Mouse (Mus musculus) spleen, postnatal 36 days (tissue): ENCODE data around the gene Plscr1.

Experiments
- DNase-seq, 2 experiments: peaks; one replicate each; pipeline ENCODE4 v3.0.0; 2022; ENCODE audit warnings: low spot score in 2 of 2, mixed read lengths in 1 of 2

Plscr1 gene

DNA sequence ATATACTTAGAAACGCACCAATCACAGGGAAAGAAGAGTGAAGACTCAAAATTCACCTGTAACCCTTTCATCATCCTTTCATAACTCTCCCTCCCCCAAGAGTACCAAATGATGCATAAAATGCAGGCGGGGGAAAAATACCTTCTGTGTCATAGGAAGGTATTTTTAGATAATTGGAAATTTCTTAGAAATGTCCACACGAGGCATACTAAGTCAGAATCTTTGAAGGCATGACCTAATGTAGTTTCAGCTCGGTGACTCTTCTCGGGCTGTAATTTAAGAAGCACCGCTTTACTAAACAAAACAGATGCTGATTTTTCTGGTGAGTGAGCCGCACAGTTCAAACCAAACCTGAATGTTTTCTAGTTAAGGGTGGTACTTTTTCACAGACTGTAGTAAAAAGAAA, at the start of gene Plscr1:
TSS of gene Plscr1 (plus strand) at position 304 of the 406 bp plus-strand sequence.
- DNase-seq = no peak

DNA sequence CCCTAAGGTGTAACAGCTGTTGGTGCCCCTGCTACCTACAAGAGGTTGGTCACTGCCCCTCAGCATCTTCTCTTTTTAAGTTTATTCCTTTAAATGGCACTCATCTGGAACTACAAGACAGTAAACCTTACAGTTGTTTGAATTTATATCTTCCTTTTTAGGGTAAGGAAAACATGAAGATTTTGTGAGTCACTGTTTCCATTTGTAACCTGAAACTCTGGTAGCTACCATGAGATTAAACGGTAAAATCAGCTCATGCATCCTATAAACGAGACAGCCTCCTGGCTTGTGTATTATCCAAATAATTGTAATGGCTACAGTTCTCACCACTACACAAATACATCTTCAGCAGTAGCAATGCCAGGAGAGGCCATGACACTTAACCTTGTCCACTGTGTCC, 45.2 kb upstream of the Plscr1 start:
- DNase-seq = no peak

DNA sequence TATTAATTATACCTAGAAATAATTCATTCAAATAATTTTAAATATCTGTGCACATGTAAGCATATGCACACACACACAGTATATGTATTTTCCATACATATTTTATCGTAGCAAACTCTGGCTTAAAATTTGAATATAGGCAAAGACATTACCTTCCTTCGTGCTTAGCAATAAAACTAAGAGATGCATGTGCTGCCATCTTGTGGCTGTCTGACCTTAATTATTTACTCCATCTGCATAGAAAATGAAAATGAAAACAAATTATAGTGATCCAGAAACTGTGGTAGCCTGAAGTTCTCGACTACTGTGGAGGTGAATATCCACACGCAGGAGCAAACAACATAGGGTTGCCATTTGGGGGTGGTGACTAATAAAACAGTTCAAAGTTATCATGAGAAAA, 42.2 kb upstream of the Plscr1 start:
- DNase-seq = peak; percentile 10 to 43

DNA sequence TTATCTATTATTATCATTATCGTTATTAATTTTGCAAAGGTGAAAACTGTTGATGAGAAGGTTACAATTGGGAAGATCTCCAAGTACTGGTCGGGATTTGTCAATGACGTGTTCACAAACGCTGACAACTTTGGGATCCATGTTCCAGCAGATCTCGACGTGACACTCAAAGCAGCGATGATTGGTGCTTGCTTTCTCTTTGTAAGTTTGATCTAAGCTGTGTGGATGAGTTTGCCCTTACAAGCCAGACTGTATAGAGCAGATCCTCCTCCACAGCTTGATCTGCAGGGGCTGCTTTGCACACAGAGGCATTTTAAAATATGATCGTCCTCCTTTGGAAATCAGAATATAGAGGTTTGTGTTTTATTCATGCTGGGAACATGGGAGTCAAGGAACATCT, 41.8 kb upstream of the Plscr1 start:
- no peak for DNase-seq

DNA sequence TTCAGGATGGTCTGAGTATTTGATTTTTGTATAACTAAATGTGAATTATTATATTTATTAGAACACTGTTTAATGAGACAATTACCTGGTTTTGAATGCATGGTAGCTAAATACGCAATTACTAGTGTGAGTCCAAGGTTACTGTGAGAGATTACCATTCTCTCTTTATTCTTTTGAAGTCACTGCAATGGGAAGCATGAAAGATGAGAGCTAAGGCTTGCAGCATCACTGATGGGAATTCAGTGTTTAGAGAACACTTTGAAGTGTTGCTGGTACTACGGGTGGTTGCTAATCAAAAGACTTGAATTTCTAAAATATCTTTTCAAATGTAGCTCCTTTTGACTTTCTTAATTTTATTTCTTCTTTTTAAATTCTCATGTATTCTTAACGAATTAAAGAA, 39.7 kb upstream of the Plscr1 start:
- DNase-seq = no peak

DNA sequence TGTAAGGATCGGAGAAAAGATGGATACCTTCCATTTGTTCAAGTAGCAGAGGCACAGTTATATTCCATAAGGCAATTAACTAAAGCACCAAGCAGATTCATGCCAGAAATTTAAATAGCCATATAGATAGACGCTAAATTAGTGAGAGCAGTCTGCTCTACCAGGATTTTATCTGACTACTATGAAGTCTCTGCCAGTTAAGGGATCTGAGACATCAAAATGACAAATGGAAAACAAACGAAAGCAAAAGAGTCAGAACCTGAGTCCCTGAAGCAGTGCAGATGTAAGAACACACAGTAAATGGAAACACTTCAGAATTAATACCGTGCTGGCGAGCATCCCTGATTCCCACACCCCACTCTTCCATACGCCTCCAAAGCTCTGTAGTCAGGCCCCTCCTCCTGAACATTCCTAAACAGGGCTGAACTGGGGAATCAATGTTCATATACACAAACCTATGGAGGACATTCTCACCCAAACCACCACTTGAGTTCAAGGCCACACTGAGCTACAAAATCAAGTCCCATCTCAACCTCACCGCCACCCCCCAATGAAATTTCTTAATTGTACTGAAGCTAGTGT, 39.1 kb upstream of the Plscr1 start:
- DNase-seq = no peak

DNA sequence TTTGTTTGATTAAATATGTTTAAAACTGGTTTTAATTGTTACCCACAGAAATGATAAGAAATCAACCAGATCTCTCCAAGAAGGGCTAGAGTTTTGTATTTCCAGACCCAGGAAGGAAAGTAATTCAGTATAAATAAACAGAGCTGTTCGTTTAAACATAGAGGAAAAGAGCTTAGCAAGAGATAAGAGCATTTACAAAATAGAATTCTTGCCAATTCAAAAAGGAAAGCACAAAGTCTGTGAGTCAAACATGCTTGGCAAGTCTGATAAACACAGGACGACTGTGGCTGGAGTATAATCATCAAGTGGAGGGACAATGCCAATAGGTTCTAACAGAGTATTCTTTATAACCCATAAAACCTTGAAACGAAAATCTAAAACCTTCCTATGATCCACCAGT, 38.5 kb upstream of the Plscr1 start:
- DNase-seq = no peak

DNA sequence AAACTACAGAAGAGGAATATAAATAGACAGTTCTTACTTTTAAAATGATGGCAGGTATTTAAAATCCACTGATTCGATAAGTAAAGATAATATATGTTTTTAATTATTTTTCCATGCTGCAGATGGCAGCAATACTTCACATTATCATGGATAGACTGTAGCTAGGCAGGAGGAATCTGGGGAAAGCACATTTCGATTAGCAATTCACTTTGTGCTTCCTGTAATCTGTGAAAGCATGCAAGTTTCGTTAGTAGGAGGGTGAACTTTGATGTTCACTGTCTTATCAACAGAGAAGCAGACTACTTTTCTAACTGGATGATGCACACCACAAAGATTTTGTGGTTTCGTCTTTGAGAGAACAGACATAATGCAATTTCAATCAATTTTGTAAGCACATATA, 32.1 kb upstream of the Plscr1 start:
- DNase-seq = no peak

DNA sequence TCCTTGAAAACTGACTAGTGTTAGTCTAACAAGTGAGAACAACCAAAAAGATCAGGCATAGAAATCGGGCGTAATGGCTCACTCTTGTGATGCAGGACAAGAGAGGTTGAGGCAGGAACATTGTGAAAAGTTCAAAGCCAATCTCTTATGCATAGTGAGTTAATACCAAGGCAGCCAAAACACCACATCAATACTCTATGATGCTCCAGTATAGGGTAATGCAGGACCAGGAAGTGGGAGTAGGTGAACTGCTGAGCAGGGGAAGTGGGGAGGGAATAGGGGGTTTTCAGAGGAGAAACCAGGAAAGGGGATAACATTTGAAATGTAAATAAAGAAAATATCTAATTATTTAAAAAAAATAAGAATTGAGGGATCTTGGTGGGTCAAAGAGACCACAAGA, 31.7 kb upstream of the Plscr1 start:
- DNase-seq = no peak

DNA sequence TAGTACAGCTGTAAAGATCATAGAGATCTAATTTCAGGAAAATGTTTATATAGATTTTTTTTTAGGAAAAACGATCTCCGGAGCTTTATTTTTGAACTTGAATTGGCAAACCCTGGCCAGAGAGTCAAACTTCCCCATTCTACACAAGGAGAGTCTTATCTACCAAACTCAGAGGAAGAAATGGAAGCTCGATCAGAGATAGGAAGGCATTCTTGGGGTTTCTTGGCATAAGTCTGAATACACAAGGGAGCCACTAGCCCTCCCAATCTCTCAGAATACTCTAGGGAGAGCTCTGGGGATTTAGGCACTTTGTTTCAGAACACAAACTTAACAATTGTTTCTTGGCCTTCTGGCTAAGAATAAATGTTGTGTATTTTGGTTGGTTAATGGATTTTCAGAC, 29.4 kb upstream of the Plscr1 start:
- no peak for DNase-seq

DNA sequence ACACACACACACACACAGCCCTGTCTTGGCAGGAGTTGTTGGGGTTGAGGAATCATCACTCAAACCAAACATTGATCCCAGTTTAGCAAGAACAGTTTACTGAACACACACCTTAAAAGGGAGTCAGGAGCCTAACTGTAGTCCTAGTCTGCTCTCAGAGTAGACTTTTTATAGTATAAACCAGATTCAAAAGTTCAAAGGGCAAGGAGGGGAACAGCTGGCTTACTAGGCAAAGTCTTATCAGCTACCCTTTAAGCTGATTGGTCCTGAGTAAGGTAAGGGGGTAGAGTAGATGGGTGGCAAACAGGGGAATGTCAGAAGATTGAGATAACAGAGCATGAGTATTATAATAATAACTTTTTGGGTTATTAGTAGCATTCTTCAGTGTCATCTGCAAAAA, 28.1 kb upstream of the Plscr1 start:
- no peak for DNase-seq

DNA sequence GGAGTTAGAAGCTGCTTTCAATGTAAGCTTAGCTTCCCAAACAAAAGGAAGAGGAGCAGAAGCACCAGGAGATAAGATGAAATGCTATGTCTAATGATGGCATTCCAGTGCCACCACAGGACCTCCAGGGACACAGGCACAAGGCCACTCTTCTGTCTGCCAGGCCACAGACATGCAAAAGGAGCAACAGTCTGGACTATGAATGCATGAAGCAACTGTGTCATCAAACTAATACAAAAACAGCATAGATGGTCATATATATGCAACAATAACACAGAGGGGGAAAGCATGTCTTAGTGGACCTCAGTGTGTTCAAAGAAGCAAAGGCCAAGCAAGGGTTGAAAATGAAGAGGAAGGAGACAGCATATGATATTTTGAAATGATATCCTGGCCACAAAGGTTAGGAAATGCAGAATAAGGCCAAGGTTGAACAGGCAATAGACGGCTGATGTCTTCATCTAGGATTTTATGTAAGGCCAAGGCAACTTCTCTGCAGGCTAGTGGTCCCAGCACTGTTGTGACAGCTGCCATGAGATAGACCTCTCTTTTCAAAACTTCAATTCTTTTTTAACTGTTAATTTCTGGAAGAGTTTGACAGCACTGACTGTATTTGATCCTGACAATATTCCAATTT, 24.8 kb upstream of the Plscr1 start:
- no peak for DNase-seq

DNA sequence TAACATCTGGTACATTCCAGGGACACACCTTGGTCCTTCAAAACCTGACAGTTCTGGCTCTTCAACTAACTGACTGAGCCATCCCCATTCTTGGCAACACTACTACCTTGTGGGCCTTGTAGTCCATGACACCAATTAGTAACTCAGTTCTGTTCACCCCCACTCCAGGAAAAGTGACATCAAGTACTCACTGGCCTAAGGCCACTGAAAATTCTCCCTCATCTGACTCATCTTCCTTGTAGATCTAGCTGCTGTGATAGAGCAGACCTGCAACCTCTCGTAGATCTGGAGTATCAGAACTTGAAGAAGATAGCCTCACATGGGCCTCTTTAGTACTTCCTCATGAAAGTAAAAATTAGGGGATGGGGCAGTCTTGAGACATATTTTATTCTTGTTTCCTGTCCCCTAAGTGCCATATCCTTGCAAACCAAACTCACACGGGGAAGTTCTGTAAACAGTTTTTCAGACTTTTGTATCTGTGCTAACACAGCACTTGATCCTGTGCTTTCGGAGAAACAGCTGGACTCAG, 23.4 kb upstream of the Plscr1 start:
- peak in 1 of 2 experiments; percentile 5 for DNase-seq

DNA sequence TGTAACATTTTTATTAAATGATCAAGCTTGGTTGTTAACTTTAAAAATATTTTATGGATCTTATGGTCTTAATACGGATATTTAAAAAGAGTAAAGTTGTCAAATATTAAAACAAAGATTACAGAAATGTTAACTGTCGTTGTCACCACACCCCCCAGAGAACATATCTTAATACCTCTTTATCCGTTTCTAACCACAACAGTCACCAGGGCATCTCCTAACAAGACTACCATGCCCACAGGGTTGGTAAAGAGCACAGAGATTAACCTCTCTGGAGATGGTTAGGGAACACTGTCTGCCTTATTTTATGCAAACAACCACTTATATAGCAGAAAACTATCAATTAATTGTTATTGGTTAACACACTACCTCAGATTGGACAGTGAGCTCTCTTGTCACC, 22.8 kb upstream of the Plscr1 start:
- no peak for DNase-seq

DNA sequence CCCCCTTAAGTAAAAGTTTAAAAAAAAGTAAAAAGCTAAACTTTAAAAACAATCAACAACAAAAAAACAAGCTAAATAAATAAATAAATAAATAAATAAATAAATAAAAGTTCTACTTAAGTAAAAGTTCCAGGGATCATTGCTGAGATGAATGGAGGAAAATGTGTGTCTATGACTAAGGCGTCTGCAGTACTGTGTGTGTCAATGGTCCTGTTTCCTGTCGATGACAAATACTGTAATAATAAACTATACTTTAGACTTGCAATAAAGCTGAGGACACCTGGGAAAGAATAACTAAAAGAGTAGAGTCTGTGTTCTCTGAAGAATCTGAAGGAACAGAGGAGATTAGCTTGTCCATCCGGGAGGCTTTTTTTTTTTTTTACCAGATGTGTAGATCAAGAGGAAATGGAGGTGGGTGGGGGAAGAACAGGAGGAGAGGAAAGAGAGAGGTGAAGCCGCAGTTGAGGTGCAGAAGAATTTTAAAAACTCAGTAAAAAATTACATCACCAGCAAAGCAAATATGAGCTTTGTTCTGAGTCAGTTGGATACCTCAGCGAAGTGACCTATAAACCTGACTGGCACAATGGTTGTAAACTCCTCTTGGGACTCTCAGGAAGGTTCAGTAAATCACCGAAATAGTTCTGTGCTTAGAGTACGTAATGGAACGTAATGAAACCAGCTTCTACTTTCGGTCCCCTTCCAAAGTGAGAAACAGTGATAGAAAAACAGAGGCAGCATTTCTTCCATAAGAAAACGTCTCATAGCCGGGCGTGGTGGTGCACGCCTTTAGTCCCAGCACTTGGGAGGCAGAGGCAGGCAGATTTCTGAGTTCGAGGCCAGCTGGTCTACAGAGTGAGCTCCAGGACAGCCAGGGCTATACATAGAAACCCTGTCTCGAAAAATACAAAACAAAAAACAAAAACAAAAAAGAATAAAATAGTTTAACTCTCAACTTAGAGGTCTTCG, 20.4 kb upstream of the Plscr1 start:
- no peak for DNase-seq

DNA sequence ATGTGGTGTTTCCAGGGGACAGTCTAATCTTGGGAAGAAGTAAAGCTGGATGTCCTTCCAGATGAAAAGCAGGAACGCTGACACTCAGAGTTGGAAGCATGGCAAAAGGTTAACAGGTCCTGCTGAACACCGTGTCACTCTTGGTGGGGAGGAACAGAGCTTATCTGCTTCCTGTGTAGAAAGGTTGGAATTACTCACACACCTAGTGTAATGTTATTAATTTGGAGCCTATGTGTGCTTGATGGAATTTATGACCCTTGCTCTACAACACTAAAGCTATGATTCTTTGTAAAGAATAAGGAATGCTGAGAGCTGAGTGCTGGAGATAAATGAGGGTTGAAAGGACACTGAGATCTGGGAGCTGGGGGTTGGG, 19.7 kb upstream of the Plscr1 start:
- DNase-seq = no peak

DNA sequence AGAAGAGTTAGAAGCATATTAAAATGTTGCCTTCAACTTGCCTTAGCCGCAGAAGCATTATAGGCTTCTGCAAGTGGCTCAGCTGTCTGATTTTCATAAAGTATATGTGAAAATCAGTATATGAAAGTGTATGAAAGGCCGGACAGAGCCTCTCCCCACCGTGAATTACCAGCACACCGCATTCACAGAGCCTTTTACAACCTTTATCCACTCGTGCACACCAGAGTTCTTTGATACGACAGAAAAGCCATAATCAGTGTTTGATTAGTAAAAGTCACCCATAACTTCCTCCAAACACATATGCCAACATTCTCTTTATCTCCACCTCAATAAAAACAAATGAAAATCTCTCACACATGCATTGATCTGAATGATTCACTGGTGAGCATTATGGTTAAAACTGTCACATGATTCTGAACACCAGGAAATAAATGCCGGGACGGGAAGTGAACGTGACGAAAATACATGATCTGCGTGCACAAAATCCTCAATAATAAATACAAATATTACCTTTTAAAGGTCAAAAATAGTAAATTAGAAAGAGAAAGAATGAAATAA, 14.6 kb upstream of the Plscr1 start:
- no peak for DNase-seq

DNA sequence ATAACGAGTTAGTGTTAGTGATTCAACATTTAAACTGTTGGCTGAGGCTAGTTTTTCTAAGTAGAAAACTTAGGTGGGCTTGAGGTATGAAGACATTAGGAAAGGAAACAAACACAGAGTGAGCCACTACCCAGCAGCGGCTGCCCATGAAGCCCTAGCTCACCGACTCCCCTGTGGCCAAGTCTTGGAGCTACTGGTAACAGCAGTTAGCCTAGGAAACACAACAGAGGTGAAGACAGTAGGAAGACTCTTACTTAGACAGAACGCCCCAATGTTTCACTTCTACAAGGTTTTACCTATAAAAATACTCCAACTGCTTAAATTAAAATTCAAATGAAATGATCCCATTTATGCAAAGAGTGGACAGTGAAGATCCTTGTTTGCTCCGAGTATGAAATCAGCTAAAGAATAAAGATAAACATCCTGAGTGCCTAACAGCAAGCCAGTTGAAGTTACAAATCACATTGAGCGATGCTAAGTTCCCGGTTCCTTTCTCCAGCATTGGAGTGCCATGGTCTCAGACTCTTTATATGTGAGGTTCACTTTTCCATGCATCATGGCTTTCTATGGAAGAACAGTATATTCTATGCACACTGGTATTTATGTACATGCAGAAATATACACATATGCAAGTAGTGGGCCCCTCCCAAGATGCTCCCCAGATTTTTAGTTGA, 640 bp upstream of the Plscr1 start:
- DNase-seq = no peak

DNA sequence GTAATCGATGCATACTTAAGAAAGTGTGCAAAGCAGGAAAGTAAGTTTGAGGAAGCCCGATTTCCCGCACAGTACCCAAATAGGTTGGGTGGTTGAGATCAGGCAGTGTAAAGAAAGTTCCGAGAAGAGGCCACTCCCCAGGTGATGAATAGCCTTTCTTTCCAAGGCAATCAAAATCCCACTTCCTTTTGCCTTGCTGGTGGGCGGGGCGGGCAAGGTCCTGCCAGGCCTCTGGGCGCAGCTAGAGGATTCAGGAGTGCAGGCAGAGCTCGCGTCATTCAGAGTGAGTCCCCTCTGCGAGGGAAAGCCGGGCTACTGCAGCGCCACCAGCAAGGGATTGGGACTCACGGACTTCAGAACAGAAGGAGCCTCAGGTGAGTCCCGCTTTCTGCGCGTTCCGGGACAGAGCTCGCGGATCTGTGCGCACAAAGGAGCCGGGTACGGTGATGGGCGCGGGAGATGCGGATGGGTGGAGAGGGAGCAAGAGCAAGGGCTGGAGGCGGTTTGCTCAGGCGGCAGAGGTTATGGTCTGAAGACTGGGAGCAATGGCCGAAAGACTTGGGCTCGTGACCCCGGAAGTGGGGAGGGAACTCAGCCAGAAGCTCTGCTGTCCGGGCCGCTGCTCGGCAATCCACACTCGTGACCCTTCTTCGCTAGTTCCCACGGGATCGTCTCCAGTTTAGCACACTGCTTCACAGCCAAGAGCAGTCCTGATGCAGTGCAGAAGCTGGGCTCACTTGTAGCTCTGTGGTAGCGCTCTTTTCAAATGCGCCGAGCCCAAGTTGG, 630 bp downstream of the Plscr1 start:
- peak; percentile 54 to 63 for DNase-seq

DNA sequence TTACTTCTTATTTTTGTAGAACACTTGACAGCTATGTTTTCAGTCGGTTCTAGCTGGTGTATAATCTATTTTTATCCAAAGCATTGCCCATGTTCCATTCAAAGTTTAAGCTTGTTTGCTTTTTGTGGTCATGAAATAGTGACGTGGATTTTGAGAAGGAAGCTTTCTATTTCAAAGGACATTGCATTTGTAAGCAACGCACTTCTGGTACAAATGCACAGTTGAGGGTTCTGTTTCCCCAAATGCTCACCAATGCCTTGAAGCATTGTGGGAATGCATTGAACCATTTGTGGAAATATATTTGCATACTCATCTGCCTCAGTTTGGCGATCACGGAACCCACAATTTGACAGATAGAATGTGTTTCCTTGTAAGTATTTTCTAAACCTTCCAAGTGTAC, 3.2 kb downstream of the Plscr1 start:
- peak in 1 of 2 experiments; percentile 9 for DNase-seq
